Mouse (Mus musculus): ENCODE results near the gene Alox5ap. TPM values are rescaled to one million over a fixed set of nuclear protein-coding genes. Genes with fewer than 3 reads are reported as not detected.

Gene Alox5ap
- total RNA-seq, 2 experiments from 2014 or later, result 10.1 to 12.0 TPM

DNA sequence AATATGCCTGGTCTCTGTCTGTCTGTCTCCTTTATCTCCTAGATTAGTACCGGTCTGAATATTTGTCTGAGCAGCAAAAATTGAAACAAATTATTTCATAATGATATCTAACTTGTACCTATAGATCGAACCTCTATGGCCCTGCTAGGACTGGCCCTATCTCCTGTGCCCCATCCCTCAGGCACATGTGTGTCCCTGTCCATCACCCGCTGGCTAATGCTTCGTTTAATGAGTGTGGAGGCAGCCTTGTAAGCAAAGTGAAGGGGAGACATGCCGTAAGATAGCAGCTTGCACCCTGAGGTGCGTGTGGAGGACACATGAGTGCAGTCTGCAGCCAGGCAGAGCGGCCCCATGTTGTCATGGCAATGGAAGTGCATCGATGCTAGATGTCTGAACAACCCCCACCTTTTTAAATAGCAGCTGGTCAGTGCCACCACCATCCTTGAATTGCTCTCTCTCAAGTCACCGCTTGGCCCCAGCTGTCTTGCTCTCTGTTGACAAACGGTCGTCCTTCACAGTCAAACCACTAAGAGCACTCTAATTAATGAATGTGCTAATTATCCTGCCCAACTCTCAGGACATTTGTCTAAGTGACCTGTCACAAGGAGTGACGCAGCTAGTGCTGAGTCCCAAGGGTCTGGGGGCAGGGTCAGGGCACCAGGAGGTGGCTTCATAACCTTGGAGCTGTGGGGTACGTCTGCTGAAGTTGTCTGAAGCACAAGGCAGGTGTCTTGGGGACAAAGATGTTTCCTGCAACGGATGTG is 6.9 kb upstream of the Alox5ap start:
- no peak for DNase-seq
- intact Hi-C loops (cut with DNase I), result no loop called here

- intact Hi-C loops (cut with DNase I), result no loop called here
- no peak for DNase-seq
Observed at GRCm38 (mm10) chr5:149259093-149259492, 5.5 kb upstream of the Alox5ap start.

- no peak for DNase-seq
- intact Hi-C loops (cut with DNase I), result no loop called here
Observed at GRCm38 (mm10) chr5:149261449-149261848, 3.1 kb upstream of the Alox5ap start.

DNA sequence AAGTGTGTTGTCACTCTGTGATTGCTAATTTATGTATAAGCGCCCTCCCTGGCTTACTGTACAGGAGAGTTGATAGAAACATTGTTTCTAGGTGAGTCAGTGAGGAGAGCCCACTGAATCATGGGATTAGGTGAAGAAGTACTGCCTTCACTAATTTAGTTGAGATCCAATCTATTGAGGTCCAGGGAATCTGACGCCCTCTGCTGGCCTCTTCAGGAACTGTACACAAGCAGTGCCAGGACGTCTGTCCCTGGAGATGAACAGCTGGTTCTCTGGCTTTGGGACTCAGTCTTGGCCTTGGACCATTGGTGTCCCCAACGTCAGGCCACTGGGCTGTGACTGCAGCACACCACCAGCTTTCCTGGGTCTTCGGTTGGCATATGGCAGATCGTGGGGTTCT is 2.7 kb upstream of the Alox5ap start:
- intact Hi-C loops (cut with DNase I), result no loop called here
- peak in 1 of 2 experiments; percentile 44 for DNase-seq

GRCm38 (mm10) chr5:149264878-149265279 is 312 bp downstream of the Alox5ap start:
- intact Hi-C loops (cut with DNase I), result no loop called here
- DNase-seq, result no peak

DNA sequence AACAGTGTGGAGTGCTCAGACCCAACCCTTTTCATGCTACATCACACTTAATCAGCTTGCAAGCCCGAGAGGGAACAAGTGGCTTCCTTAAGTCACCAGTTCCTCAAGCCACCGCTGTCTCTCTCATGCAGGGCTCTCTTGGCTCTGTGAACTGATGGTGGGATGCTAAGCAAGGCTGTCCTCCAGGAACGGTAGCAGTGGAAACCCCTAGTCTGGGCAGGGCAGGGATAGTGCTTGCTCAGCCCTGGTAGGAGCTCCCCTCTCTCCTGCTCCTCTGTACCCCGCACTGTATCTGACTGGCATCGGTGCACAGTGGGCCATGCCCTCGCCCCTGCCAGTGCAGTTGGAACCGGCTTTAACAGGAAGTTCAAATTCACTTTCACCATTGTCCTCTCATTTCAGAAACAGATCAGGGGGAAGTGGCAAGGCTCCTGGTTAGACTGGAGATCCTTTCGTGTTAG is 2.2 kb downstream of the Alox5ap start:
- intact Hi-C loops (cut with DNase I), result no loop called here
- no peak for DNase-seq

DNA sequence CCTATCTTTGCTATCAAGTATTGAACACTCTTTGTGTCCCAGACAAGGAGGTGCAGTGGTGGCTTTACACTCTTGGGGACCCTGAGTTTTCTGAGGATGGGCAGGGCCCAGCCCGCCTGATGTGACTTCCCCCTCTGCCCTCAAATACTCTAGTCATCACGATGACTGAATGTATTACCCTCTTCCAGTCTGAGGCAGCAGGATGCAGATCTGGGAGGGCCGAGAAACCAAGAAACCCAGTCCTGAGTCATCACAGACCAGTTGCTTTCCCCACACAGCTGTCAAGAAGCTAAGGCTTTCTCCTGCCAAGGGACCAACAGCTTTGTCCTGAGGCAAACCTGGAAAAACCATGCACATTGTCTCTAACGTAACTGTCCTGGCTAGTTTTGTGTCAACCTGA is 2.9 kb downstream of the Alox5ap start:
- intact Hi-C loops (cut with DNase I), result no loop called here
- DNase-seq, result no peak

DNA sequence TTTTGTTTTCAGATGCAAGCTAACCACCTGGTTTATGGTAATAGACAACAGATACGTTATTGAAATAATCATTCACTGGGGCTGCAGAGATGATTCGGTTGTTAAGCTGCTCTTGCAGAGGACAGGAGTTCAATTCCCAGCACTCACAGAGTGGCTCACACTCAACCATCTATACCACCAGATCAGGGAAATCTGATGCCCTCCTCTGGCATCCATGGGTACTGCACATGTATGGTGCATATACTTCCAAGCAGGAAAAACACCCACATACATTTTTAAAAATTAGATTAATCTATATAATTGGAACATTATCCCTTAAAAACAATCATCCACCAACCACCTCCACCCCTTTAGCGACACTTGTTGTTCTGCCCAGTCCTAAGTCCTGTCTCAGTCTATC is 6.7 kb downstream of the Alox5ap start:
- intact Hi-C loops (cut with DNase I), result no loop called here
- DNase-seq, result no peak

GRCm38 (mm10) chr5:149272535-149272934 is 8.0 kb downstream of the Alox5ap start:
- intact Hi-C loops (cut with DNase I), result no loop called here
- peak in 1 of 2 experiments; percentile 29 for DNase-seq

GRCm38 (mm10) chr5:149274390-149275104 is 10.0 kb downstream of the Alox5ap start:
- DNase-seq, result no peak
- intact Hi-C loops (cut with DNase I), result no loop called here

DNA sequence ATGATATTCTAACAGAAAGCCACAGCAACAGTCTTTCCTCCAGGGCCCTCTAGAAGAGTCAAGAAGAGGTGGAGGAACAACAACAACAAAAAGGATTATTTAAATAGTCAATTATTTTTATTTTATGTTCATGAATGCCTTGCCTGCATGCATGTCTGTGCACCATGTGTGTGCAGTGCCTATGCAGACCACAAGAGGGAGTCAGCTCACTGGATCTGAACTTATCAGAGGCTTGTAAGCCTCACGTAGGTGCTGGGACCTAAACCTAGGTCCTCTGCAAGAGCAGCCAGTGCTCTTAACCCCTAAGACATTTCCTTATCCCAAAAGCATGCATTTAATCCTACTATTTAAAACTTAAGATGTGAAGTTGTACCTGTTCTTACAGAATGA is 10.5 kb downstream of the Alox5ap start:
- intact Hi-C loops (cut with DNase I), result no loop called here
- DNase-seq, result no peak

- intact Hi-C loops (cut with DNase I), result no loop called here
- no peak for DNase-seq
Observed at GRCm38 (mm10) chr5:149277529-149277928, 13.0 kb downstream of the Alox5ap start.

DNA sequence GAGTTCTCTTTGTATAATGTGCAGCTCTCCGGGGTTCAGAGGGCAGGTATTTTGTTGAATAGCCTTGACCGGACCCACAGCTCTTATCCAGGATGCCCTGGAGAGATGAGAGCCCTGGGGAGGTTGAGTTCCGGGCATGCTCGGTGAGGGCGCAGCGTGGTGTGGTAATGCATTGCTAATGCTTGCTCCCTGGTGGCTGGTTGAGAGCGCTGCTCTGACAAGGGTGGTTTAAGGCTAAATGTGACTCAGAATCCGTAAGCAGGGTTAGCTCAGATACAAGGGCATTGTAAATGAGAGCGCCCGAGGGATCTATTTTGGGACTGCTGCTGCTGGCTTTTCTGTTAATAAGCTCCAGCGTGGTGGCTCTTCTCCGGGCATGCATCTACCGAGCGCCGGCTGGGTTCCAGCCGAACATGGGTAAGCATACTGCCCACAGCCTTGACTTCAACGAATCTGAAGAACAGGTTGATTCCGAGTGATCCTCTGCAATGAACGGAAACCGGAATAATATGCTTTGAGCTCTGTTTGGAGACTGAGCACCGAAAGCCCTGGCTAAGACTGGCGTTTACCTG is 14.8 kb downstream of the Alox5ap start:
- intact Hi-C loops (cut with DNase I), result no loop called here
- DNase-seq, result peak; percentile 64 to 66

DNA sequence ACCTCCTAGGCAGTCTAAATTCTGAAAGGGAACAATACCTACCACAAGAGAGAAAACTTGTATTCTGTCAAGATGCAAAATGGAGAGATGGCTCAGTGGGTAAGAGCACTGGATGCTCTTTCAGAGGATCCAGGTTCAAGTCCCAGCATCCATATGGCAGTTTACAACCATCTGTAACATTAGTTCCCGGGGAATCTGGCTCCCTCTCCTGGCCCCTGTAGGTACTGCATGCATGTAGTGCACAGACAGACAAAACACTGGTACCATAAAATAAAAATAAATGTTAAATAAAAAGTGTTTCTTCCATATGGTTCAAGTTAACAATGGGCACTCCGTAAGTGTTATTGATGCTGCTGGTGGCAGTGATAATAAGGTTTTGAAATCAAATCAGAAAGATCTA is 18.4 kb downstream of the Alox5ap start:
- intact Hi-C loops (cut with DNase I), result no loop called here
- no peak for DNase-seq

DNA sequence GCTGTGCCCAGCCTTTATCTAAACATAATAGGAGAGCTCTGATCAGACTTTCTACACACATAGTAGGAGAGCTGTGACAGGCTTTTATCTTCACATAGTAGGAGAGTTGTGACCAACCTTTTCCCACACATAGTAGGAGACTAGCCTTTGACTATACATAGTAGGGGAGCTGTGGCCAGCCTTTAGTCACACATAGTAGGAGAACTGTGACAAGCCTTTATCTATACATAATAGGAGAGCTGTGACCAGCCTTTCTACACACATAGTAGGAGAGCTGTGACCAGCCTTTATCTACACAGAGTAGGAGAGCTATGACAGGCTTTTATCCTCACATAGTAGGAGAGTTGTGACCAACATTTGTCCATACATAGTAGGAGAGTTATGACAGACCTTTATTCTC is 19.3 kb downstream of the Alox5ap start:
- intact Hi-C loops (cut with DNase I), result no loop called here
- DNase-seq, result no peak

DNA sequence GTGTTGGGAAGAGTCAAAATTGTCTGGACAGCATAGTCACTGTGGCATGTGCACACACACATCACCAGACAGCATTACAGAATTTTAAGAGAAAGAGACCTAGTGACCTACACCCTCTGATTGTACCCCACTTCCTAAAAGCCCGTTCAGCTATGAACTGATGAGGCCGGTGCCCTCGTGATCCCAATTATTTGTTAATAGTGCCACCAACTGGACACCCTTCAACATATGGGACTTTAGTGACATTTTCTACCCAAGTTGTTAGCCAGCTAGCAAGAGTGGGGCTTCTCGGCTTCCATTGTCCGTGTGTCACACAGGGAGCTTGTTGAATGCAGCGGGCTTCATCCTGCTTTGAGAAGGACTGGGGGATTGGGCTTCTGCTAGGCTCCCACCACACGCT is 21.5 kb downstream of the Alox5ap start:
- intact Hi-C loops (cut with DNase I), result no loop called here
- peak; percentile 35 to 38 for DNase-seq

DNA sequence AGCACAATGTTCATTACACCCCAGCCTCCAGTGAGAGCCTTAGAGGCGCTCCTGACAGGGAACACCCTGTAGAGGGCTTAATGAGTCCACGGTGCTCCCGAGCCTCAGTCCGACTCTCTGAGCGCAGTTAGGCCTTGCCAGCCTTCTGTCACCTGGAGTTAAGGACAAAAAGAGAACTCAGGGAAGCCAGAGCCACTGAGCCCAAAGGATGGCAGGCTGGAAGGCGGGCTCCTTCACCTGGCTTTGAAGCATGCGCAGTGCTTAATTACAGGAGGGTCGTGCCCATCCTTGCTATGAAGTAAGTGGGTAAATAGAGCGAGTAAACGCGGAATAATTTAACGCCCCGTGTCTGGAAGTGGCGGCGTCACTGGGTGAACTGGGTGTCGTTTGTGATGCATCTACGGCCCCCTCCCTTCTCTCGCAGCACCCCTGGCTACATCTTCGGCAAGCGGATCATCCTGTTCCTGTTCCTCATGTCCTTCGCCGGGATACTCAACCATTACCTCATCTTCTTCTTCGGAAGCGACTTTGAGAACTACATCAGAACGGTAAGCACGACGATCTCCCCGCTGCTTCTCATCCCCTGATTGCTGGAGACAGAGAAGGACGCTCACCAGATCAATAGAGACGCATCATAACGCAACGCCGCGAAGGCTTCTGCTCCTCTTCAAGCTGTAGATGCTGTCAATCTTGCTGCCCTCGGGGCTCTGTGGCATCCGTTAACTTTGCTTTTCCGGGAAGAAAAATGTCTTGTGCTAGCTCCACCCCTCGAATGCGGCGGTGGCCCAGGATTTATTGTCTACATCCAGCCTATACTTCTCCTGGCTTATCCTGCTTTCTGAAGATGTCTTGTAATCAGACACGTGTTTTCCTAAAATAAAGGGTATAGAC is 22.8 kb downstream of the Alox5ap start:
- no peak for DNase-seq
- intact Hi-C loops (cut with DNase I), result no loop called here

DNA sequence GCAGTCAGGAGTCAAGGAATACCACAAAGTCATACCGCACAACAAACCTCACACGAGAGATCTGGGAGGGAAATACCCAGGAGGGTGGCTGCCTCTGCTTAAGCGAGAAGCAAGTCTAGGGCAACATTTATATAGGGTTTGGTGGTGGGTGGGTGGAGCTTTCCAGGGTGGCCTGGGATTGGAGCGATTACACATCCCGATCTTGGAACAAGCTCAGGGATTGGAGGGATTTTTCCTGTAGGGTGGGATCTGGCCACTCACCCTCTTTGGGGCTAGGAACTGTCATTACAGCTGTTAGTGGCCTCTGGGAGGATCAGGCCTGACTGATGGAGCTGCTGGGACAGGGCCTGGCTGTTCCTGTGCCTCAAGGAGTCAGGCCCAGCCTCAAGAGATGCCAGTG is 26.7 kb downstream of the Alox5ap start:
- intact Hi-C loops (cut with DNase I), result no loop called here
- DNase-seq, result no peak

DNA sequence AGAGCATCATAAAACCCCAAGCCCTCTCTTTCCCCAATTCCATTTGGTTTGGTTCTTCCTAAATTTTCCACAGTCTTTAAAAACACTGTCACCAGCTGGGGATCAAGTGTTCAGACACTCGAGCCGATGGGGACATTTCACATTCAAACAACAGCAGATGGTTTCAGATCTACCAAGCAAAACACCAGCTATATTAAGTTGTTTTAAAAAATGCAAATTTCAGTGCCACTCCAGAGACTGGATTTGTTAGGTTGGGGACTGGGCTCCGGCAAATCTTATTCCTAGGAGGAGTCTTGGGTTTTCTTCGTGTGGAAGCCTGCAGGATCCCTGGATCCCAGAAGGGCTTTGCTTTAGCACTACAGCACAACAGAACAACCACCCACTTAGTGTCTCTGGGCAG is 28.5 kb downstream of the Alox5ap start:
- intact Hi-C loops (cut with DNase I), result no loop called here
- DNase-seq, result no peak

DNA sequence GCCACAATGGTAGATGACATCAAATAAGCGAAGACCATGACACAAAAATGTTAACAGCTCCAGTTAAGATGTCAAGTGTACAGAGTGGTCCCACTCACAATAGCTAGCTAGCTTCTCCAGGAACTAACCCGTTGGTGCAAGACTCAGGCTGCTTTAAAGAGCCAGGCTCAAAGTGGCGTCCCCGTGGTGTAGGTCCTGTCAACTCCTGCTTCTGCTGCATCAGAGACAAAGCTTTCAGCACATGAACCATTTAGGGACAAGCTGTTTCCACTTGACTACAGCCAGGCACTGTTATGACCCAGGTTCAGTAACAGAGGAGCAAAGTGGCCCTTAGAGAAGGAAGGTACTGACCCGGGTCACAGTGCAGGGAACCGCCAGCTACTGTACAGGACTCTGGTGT is 32.2 kb downstream of the Alox5ap start:
- no peak for DNase-seq
- intact Hi-C loops (cut with DNase I), result no loop called here

DNA sequence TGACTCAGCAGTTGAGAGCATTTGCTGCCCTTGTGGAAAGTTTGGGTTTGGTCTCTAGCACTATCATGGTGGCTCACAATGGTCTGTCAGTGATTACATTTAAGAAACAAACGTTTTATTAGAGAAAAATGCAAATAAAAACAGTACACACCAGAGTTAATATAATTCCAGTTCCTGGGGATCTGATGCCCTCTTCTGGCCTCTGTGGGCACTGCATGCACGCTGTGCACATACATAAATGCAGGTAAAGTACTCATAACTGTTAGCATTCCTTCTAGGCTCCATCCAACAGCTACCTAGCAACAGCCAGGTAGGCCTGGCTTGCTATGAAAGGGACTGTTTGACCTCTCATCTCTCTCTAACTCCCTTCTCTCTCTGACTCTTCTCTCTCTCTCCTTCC is 32.9 kb downstream of the Alox5ap start:
- intact Hi-C loops (cut with DNase I), result no loop called here
- DNase-seq, result no peak
